Mouse (Mus musculus): Measurements from ENCODE around the gene C1qtnf2. TPM values are rescaled to one million over a fixed set of nuclear protein-coding genes. Genes with fewer than 3 reads are reported as not detected.

Gene C1qtnf2
- polyA plus RNA-seq, 1 experiment = 5.9 TPM

DNA sequence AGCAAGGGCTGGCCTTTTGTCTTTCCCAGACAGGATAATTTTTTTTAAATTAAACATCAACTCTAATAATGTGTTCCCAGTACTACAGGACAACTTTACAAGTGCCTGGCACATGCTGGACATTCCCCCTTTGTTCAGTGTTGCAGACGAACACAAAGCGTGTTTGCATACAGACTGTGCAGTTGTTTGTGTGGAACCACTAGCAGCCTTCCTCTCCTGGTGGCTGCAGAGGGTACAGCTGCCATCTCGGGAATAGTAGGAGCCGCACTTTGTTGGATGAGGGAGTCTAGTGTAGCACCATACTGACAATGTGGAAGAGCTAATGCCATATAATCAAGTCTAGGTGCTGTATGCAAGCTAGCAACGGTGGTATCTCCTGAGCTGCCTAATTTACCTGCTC is 57.5 kb downstream of the C1qtnf2 start:
- no peak for TF ChIP-seq CTCF (IDR thresholded peaks at IDR 0.05; ENCODE audit: extremely low read depth, insufficient read length, insufficient replicate concordance, low read depth, low read length)
- TF ChIP-seq POLR2A (IDR thresholded peaks at IDR 0.05; ENCODE audit: low read depth, low read length) = no peak
- WGBS = 84% methylated on average over 5 of the region's 5 CpGs
- H3K27me3 ChIP-seq (ENCODE audit: control insufficient read depth, insufficient read depth, low read length) = no peaks in the 10 kb centered on the region
- H3K4me3 ChIP-seq (ENCODE audit: low read depth, low read length) = no peak overlapping the region
- H3K36me3 ChIP-seq (ENCODE audit: control insufficient read depth, insufficient read depth, low read length) = peaks cover 10% of the 10 kb centered on the region
- H3K27ac ChIP-seq (ENCODE audit: insufficient read depth, low read depth, low read length) = no peak overlapping the region
- H3K4me1 ChIP-seq (ENCODE audit: control insufficient read depth, insufficient read depth, insufficient read length, low read length) = no peaks in the 10 kb centered on the region; the same call in 1 of the 2 replicates

DNA sequence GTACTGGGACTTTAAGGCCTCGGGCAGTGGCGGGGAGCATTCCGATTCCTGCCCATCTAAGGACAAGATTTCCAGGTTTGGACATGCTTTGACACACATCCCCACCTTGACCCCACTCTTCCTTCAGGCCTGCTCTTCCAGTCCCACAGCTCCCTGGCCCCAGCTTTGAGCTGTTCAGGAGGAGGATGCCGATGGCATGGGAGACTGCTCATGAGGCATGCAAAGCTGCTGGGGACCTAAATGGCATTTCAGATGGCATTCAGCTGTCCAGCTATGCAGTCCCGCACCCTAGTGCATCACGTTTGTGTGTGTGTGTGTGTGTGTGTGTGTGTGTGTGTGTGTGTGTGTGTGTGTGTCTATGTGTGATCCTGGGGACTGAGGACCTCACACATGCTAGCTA is 63.0 kb downstream of the C1qtnf2 start:
- no peak overlapping the region for H3K27ac ChIP-seq (ENCODE audit: insufficient read depth, low read depth, low read length)
- WGBS = 87% methylated on average over 6 of the region's 6 CpGs
- H3K4me1 ChIP-seq (ENCODE audit: control insufficient read depth, insufficient read depth, insufficient read length, low read length) = no peaks in the 10 kb centered on the region
- no peak overlapping the region for H3K4me3 ChIP-seq (ENCODE audit: low read depth, low read length)
- H3K36me3 ChIP-seq (ENCODE audit: control insufficient read depth, insufficient read depth, low read length) = peaks cover 9% of the 10 kb centered on the region
- no peaks in the 10 kb centered on the region for H3K27me3 ChIP-seq (ENCODE audit: control insufficient read depth, insufficient read depth, low read length)
- TF ChIP-seq CTCF (IDR thresholded peaks at IDR 0.05; ENCODE audit: extremely low read depth, insufficient read length, insufficient replicate concordance, low read depth, low read length) (no peak), POLR2A (IDR thresholded peaks at IDR 0.05; ENCODE audit: low read depth, low read length) (no peak)

DNA sequence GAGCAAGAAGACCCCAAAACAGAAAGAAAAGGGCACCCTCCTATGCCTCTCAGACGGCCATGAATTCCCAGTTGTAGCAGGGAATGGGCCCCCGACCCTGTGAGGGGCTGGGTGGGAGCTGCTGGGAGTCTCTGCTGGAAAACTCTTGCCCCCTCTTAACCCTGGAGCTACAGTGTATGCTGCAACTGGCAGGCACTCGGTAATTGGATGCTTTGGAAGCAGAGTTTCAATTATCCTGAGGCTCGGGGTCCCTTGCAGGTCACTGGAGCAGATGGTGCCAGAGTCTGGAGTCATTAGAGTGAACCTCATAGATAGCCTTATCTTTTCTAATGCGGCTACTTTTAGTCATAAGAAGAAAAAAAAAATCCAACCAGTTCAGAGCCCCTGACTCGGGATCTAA is 65.8 kb downstream of the C1qtnf2 start:
- Histone ChIP-seq H3K27ac (ENCODE audit: insufficient read depth, low read depth, low read length) (no peak overlapping the region), H3K27me3 (ENCODE audit: control insufficient read depth, insufficient read depth, low read length) (no peaks in the 10 kb centered on the region), H3K4me1 (ENCODE audit: control insufficient read depth, insufficient read depth, insufficient read length, low read length) (no peaks in the 10 kb centered on the region), H3K4me3 (ENCODE audit: low read depth, low read length) (no peak overlapping the region), H3K36me3 (ENCODE audit: control insufficient read depth, insufficient read depth, low read length) (peaks cover 9% of the 10 kb centered on the region)
- TF ChIP-seq POLR2A (IDR thresholded peaks at IDR 0.05; ENCODE audit: low read depth, low read length) (no peak), CTCF (IDR thresholded peaks at IDR 0.05; ENCODE audit: extremely low read depth, insufficient read length, insufficient replicate concordance, low read depth, low read length) (no peak)
- 58% methylated on average over 6 of the region's 6 CpGs for WGBS

Other genes starting within 250 kb of the C1qtnf2 start
- 6.7 and 7.5 TPM in 2 replicates for gene Pttg1, start 48.0 kb upstream of the C1qtnf2 start, polyA plus RNA-seq (2012; rRNA removed)
- gene Slu7, start 40.5 kb upstream of the C1qtnf2 start, polyA plus RNA-seq (2012; rRNA removed) = 0.71 and 2.3 TPM in 2 replicates
- 7.1 and 7.9 TPM in 2 replicates for gene Ccnjl, start 54.5 kb downstream of the C1qtnf2 start, polyA plus RNA-seq (2012; rRNA removed)
- gene 4933415A04Rik, start 112.8 kb downstream of the C1qtnf2 start, polyA plus RNA-seq (2012; rRNA removed) = 0.27 and 1.0 TPM in 2 replicates
- 6.0 TPM in 1 of 2 replicates, not detected in the other for gene Fabp6, start 127.3 kb downstream of the C1qtnf2 start, polyA plus RNA-seq (2012; rRNA removed)
- gene Pwwp2a, start 207.7 kb downstream of the C1qtnf2 start, polyA plus RNA-seq (2012; rRNA removed) = 4.2 and 10.1 TPM in 2 replicates

Data from small intestine, adult 2 months (tissue).